Mouse (Mus musculus): ENCODE data around the gene Itpripl1.
"Not testable (repeated sequence)": the region's sequence is repeated elsewhere in the genome, so short reads cannot be mapped to it uniquely, and the experiment has no call there.

Itpripl1 gene

GRCm38 (mm10) chr2:127092000-127092399 lies 51.2 kb downstream of the Itpripl1 start:
- DNase-seq (ENCODE audit: low read depth, low spot score): no peak

DNA sequence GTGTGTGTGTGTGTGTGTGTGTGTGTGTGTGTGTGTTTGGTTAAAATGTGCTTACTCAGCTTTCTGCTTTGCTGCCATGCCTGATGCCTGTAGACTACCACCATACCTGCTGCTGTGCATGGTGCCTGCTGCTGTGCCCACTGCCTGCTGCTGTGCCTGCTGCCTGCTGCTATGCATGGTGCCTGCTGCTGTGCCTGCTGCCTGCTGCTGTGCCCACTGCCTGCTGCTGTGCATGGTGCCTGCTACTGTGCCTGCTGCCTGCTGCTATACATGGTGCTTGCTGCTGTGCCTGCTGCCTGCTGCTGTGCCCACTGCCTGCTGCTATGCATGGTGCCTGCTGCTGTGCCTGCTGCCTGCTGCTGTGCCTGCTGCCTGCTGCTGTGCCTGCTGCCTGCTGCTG lies 53.1 kb downstream of the Itpripl1 start:
- DNase-seq (ENCODE audit: low read depth, low spot score): not testable (repeated sequence)

Measured in forelimb bud, embryonic 11.5 days (tissue).